Mouse (Mus musculus): Measurements from ENCODE around the gene Palm2. TPM values are rescaled to one million over a fixed set of nuclear protein-coding genes. Genes with fewer than 3 reads are reported as not detected.
A peak's percentile ranks its signal among the peaks of the same experiment; 100 is the strongest.

The Palm2 gene
- polyA plus RNA-seq, 1 experiment from 2014 or later, result 0.05 TPM

DNA sequence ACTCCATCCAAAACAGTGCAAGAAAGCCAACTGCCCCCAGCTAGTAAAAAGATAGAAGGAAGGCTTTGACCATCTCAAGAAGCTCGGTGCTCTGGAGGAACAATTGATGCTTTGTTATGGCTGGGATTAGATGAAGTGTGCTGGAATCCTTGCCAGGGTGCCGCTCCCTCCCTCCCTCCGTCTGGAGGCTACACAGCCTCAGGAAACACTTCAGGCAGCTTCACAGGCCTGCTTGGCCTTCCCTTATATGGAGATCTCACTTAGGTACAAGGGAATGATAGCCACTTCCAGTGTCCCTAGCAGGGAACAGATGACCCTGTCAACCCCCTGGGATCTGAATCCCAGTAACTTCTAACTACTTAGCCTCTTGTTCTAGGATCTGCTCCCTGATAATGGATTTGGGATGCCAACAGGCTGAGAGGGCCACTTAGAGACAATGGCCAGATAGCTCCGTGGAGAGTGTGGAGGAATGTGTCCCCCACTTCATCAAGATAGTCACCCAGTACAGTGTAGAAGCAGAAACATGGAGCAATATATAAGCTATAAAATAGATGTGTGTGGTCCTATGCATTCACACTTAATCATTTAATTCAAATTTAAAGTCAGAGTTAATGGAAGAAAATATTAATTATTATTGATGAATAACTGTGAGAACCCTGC is 104.1 kb downstream of the Palm2 start:
- no peak for TF ChIP-seq EP300 (IDR thresholded peaks at IDR 0.05; ENCODE audit: low read depth)
- no peak for TF ChIP-seq CTCF (IDR thresholded peaks at IDR 0.05; ENCODE audit: low read depth)
- 34% methylated on average over 4 of the region's 4 CpGs for WGBS (ENCODE audit: insufficient replicate concordance)
- H3K27ac ChIP-seq (ENCODE audit: low read depth), result no peak overlapping the region
- no peaks in the 10 kb centered on the region for H3K36me3 ChIP-seq (replicated peaks; ENCODE audit: insufficient read depth, low read length)
- ATAC-seq (no peak), DNase-seq (no peak)
- no peak overlapping the region for H3K4me3 ChIP-seq (ENCODE audit: low read depth, low read length)
- no peak overlapping the region for H3K4me2 ChIP-seq (ENCODE audit: low read depth, low read length)
- no peaks in the 10 kb centered on the region for H3K9me3 ChIP-seq (ENCODE audit: low read length)
- no peak overlapping the region for H3K9ac ChIP-seq (replicated peaks)
- no peaks in the 10 kb centered on the region for H3K27me3 ChIP-seq (ENCODE audit: insufficient read depth, low read length)
- H3K4me1 ChIP-seq (ENCODE audit: insufficient read depth), result no peaks in the 10 kb centered on the region

DNA sequence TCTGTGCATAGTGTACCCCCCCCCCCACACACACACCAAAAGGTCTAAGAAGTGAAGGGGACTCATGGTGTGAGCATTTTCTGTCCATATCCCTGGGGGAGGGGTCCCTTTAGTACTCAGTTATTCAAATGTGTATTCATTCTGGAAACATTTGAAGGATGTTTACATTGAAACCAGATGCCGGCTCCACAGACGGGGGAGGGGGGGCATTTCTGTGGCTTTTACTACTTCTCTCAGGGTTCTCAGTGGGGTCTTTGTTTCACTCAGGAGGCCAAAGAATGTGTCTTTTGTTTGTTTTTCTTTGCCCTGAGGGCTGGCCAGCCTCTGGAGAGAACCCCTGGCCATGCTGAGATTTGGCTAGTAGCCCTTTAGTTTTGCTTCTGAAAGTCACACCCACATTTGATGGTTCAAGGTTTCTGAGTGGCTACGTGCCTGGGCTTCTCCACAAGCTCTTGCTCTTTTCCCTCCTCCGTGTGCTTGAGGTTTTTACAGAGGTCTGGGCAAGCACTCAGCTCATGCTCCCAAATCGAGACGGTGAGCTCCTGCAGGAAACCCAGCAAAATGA is 109.7 kb downstream of the Palm2 start:
- DNase-seq (no peak), ATAC-seq (no peak)
- H3K4me1 ChIP-seq (ENCODE audit: insufficient read depth), result no peaks in the 10 kb centered on the region
- H3K27me3 ChIP-seq (ENCODE audit: insufficient read depth, low read length), result no peaks in the 10 kb centered on the region
- H3K36me3 ChIP-seq (replicated peaks; ENCODE audit: insufficient read depth, low read length), result no peaks in the 10 kb centered on the region
- 15% methylated on average over 6 of the region's 6 CpGs for WGBS (ENCODE audit: insufficient replicate concordance)
- no peak overlapping the region for H3K9ac ChIP-seq (replicated peaks)
- H3K4me2 ChIP-seq (ENCODE audit: low read depth, low read length), result 0 out of 2 replicates have a peak overlapping the region, but pooled peaks have one; percentile 15
- H3K9me3 ChIP-seq (ENCODE audit: low read length), result no peaks in the 10 kb centered on the region
- TF ChIP-seq CTCF (IDR thresholded peaks at IDR 0.05; ENCODE audit: low read depth), result no peak
- no peak for TF ChIP-seq EP300 (IDR thresholded peaks at IDR 0.05; ENCODE audit: low read depth)
- no peak overlapping the region for H3K4me3 ChIP-seq (ENCODE audit: low read depth, low read length)
- H3K27ac ChIP-seq (ENCODE audit: low read depth), result no peak overlapping the region

GRCm38 (mm10) chr4:57547785-57548184 is 113.7 kb downstream of the Palm2 start:
- no peak overlapping the region for H3K4me2 ChIP-seq (ENCODE audit: low read depth, low read length)
- no peak for DNase-seq
- H3K36me3 ChIP-seq (replicated peaks; ENCODE audit: insufficient read depth, low read length), result no peaks in the 10 kb centered on the region
- H3K4me3 ChIP-seq (ENCODE audit: low read depth, low read length), result no peak overlapping the region
- 73% methylated on average over 7 of the region's 7 CpGs for WGBS (ENCODE audit: insufficient replicate concordance)
- no peaks in the 10 kb centered on the region for H3K4me1 ChIP-seq (ENCODE audit: insufficient read depth)
- H3K9ac ChIP-seq (replicated peaks), result no peak overlapping the region
- H3K9me3 ChIP-seq (ENCODE audit: low read length), result no peaks in the 10 kb centered on the region
- TF ChIP-seq EP300 (IDR thresholded peaks at IDR 0.05; ENCODE audit: low read depth) (no peak), CTCF (IDR thresholded peaks at IDR 0.05; ENCODE audit: low read depth) (no peak)
- H3K27ac ChIP-seq (ENCODE audit: low read depth), result no peak overlapping the region
- ATAC-seq, result no peak
- no peaks in the 10 kb centered on the region for H3K27me3 ChIP-seq (ENCODE audit: insufficient read depth, low read length)

DNA sequence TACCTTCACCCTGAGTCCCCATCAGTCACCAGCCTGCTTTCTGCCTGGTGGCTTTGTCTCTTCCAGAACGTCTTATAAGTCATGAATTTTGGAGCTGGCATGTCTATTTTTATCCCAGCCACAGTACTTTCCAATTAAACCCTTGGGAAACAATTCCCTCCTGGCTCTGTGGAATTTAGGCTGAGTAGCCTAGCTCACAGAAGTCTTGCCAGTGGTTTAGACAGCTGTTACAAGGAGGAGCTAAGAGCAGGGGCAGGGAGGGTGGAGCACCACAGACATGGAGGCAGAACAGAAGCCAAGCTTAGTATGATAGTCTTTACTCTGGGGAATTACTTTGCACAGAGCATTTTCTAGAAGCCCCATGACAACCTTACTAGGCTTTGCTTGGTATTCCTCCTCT is 116.2 kb downstream of the Palm2 start:
- H3K4me3 ChIP-seq (ENCODE audit: low read depth, low read length), result no peak overlapping the region
- no peaks in the 10 kb centered on the region for H3K4me1 ChIP-seq (ENCODE audit: insufficient read depth)
- H3K36me3 ChIP-seq (replicated peaks; ENCODE audit: insufficient read depth, low read length), result no peaks in the 10 kb centered on the region
- no peak for TF ChIP-seq EP300 (IDR thresholded peaks at IDR 0.05; ENCODE audit: low read depth)
- no peak for TF ChIP-seq CTCF (IDR thresholded peaks at IDR 0.05; ENCODE audit: low read depth)
- no peaks in the 10 kb centered on the region for H3K27me3 ChIP-seq (ENCODE audit: insufficient read depth, low read length)
- ATAC-seq, result no peak
- WGBS (ENCODE audit: insufficient replicate concordance), result 31% methylated on average over 1 of the region's 1 CpGs
- H3K9ac ChIP-seq (replicated peaks), result no peak overlapping the region
- no peaks in the 10 kb centered on the region for H3K9me3 ChIP-seq (ENCODE audit: low read length)
- H3K4me2 ChIP-seq (ENCODE audit: low read depth, low read length), result no peak overlapping the region
- no peak for DNase-seq
- no peak overlapping the region for H3K27ac ChIP-seq (ENCODE audit: low read depth)

DNA sequence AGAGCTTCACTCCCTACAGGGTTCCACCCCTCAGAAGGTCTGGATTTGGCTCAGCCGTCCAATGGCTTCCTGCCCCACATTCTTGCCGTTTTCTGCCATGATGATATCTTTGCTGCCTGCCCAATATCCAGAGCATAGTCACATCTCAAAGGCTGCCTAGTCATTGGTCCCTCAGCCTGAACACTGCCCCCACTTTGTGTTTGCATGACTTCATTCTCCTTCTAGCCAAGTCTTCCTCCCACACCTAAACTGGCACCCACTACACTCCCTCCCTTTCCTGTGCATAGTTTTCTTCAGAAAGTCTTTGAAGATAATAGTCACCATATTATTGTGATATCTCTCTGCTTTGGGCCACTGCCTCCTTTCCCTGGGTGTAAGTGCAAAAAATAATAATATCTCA is 123.1 kb downstream of the Palm2 start:
- Histone ChIP-seq H3K9me3 (ENCODE audit: low read length) (no peaks in the 10 kb centered on the region), H3K4me1 (ENCODE audit: insufficient read depth) (no peaks in the 10 kb centered on the region), H3K27ac (ENCODE audit: low read depth) (no peak overlapping the region), H3K4me2 (ENCODE audit: low read depth, low read length) (no peak overlapping the region), H3K9ac (replicated peaks) (no peak overlapping the region), H3K27me3 (ENCODE audit: insufficient read depth, low read length) (no peaks in the 10 kb centered on the region), H3K36me3 (replicated peaks; ENCODE audit: insufficient read depth, low read length) (no peaks in the 10 kb centered on the region), H3K4me3 (ENCODE audit: low read depth, low read length) (no peak overlapping the region)
- 61% methylated on average over 2 of the region's 2 CpGs for WGBS (ENCODE audit: insufficient replicate concordance)
- TF ChIP-seq CTCF (IDR thresholded peaks at IDR 0.05; ENCODE audit: low read depth) (no peak), EP300 (IDR thresholded peaks at IDR 0.05; ENCODE audit: low read depth) (no peak)
- ATAC-seq (no peak), DNase-seq (no peak)

- ATAC-seq (no peak), DNase-seq (no peak)
- H3K4me1 ChIP-seq (ENCODE audit: insufficient read depth), result no peaks in the 10 kb centered on the region
- H3K36me3 ChIP-seq (replicated peaks; ENCODE audit: insufficient read depth, low read length), result no peaks in the 10 kb centered on the region
- H3K4me2 ChIP-seq (ENCODE audit: low read depth, low read length), result no peak overlapping the region
- TF ChIP-seq CTCF (IDR thresholded peaks at IDR 0.05; ENCODE audit: low read depth) (no peak), EP300 (IDR thresholded peaks at IDR 0.05; ENCODE audit: low read depth) (no peak)
- H3K27ac ChIP-seq (ENCODE audit: low read depth), result no peak overlapping the region
- no peak overlapping the region for H3K9ac ChIP-seq (replicated peaks)
- no peaks in the 10 kb centered on the region for H3K27me3 ChIP-seq (ENCODE audit: insufficient read depth, low read length)
- H3K9me3 ChIP-seq (ENCODE audit: low read length), result no peaks in the 10 kb centered on the region
- WGBS (ENCODE audit: insufficient replicate concordance), result 68% methylated on average over 1 of the region's 1 CpGs
- no peak overlapping the region for H3K4me3 ChIP-seq (ENCODE audit: low read depth, low read length)
Observed at GRCm38 (mm10) chr4:57559438-57559837, 125.4 kb downstream of the Palm2 start.

All from liver, postnatal 0 days (tissue).